Mouse (Mus musculus) kidney, embryonic 14.5 days (tissue): Measurements from ENCODE around the gene Atp8b3. TPM values are rescaled to one million over a fixed set of nuclear protein-coding genes. Genes with fewer than 3 reads are reported as not detected.

Source experiments
- ATAC-seq: fragments of 200-750 bp; cut with Nextera tagmentation; 2 replicates; pipeline ENCODE4 v1.8.0; 2017; ENCODE audit warnings: moderate number of reproducible peaks, mild to moderate bottlenecking, moderate TSS enrichment, moderate library complexity; ENCODE audit not compliant: low FRiP score, low TSS enrichment
- H3K27ac ChIP-seq: fragments of 300-500 bp; sonication (generic); 2 replicates; pipeline ENCODE4 v1.5.1; 2014; ENCODE audit warnings: low read depth, mild to moderate bottlenecking, low read length, moderate library complexity, mixed read lengths
- H3K27me3 ChIP-seq: fragments of 300-500 bp; sonication (generic); 2 replicates; pipeline ENCODE4 v1.6.1; 2014; ENCODE audit warnings: mild to moderate bottlenecking, low read length; ENCODE audit not compliant: control insufficient read depth, insufficient read depth
- H3K36me3 ChIP-seq: fragments of 300-500 bp; sonication (generic); 2 replicates; pipeline ENCODE4 v1.6.1; 2014; ENCODE audit warnings: low read length, mixed read lengths; ENCODE audit not compliant: control insufficient read depth, insufficient read depth
- H3K4me1 ChIP-seq: fragments of 300-500 bp; sonication (generic); 2 replicates; pipeline ENCODE4 v1.6.1; 2014; ENCODE audit warnings: low read length, mixed read lengths; ENCODE audit not compliant: control insufficient read depth, insufficient read depth
- H3K4me2 ChIP-seq: fragments of 300-500 bp; sonication (generic); replicated peaks from 2 replicates; pipeline ENCODE4 v1.6.1; 2014; ENCODE audit warnings: low read depth, mild to moderate bottlenecking, low read length
- H3K4me3 ChIP-seq: fragments of 300-500 bp; sonication (generic); 2 replicates; pipeline ENCODE4 v1.5.1; 2014; ENCODE audit warnings: mild to moderate bottlenecking, low read length
- H3K9ac ChIP-seq: fragments of 300-500 bp; sonication (generic); 2 replicates; pipeline ENCODE4 v1.6.1; 2014; ENCODE audit warnings: low read depth, mild to moderate bottlenecking, low read length, moderate library complexity
- H3K9me3 ChIP-seq: fragments of 300-500 bp; sonication (generic); 2 replicates; pipeline ENCODE4 v1.6.1; 2016; ENCODE audit warnings: low read length; ENCODE audit not compliant: control insufficient read depth
- WGBS: fragments of 180-500 bp; shearing (Covaris S2); extraction: QIAGEN DNeasy Blood & Tissue Kit; methylation state at CpG from one replicate; pipeline ENCODE4 v1.1.7; 2014; 5-methylcytosine and 5-hydroxymethylcytosine counted together
- polyA plus RNA-seq: library from polyadenylated mRNA; unstranded; fragments of >200 nt; fragmentation: Nextera tagmentation; extraction: Ambion mirVana; gene quantifications from 2 replicates; pipeline ENCODE4 v1.2.1, GENCODE M21; 2014

The Atp8b3 gene
- polyA plus RNA-seq, 1 experiment from 2014 or later: 0.22 TPM

- 75% methylated on average over 2 of the region's 2 CpGs for WGBS
- peaks cover 8% of the 10 kb centered on the region for H3K27me3 ChIP-seq
- no peak for ATAC-seq
- H3K9ac ChIP-seq: no peak overlapping the region
- no peak overlapping the region for H3K4me3 ChIP-seq
- H3K36me3 ChIP-seq: no peaks in the 10 kb centered on the region
- H3K9me3 ChIP-seq: peaks cover 11% of the 10 kb centered on the region
- H3K4me1 ChIP-seq: no peaks in the 10 kb centered on the region
- H3K27ac ChIP-seq: no peak overlapping the region
- H3K4me2 ChIP-seq: no peak overlapping the region
Measured at GRCm38 (mm10) chr10:80519287-80519686, 19.6 kb downstream of the Atp8b3 start.

GRCm38 (mm10) chr10:80513739-80514138 is 25.2 kb downstream of the Atp8b3 start:
- H3K4me1 ChIP-seq: no peaks in the 10 kb centered on the region
- peak overlapping the region; percentile 19; the same call in 1 of the 2 replicates for H3K4me3 ChIP-seq
- 8% methylated on average over 19 of the region's 19 CpGs for WGBS
- no peak for ATAC-seq
- H3K9ac ChIP-seq: peak overlapping the region; percentile 28; the same call in 1 of the 2 replicates
- H3K27ac ChIP-seq: no peak overlapping the region
- H3K27me3 ChIP-seq: peaks cover 43% of the 10 kb centered on the region
- H3K4me2 ChIP-seq: peak overlapping the region; percentile 29
- H3K36me3 ChIP-seq: no peaks in the 10 kb centered on the region
- no peaks in the 10 kb centered on the region for H3K9me3 ChIP-seq

- H3K27ac ChIP-seq: no peak overlapping the region
- WGBS: 39% methylated on average over 10 of the region's 10 CpGs
- H3K36me3 ChIP-seq: no peaks in the 10 kb centered on the region
- ATAC-seq: no peak
- H3K27me3 ChIP-seq: peaks cover 59% of the 10 kb centered on the region
- no peak overlapping the region for H3K9ac ChIP-seq
- no peaks in the 10 kb centered on the region for H3K9me3 ChIP-seq
- H3K4me2 ChIP-seq: no peak overlapping the region
- no peaks in the 10 kb centered on the region for H3K4me1 ChIP-seq
- H3K4me3 ChIP-seq: no peak overlapping the region
Measured at GRCm38 (mm10) chr10:80510273-80510660, 28.7 kb downstream of the Atp8b3 start.

GRCm38 (mm10) chr10:80509412-80510272 is 29.3 kb downstream of the Atp8b3 start:
- no peaks in the 10 kb centered on the region for H3K36me3 ChIP-seq
- H3K9me3 ChIP-seq: no peaks in the 10 kb centered on the region
- ATAC-seq: peak; percentile 64; the same call in 1 of the 2 replicates
- H3K27me3 ChIP-seq: peaks cover 61% of the 10 kb centered on the region
- H3K27ac ChIP-seq: no peak overlapping the region
- H3K4me1 ChIP-seq: no peaks in the 10 kb centered on the region
- peak overlapping the region; percentile 20; the same call in 1 of the 2 replicates for H3K4me3 ChIP-seq
- peak overlapping the region; percentile 51 for H3K4me2 ChIP-seq
- peak overlapping the region; percentile 24; the same call in 1 of the 2 replicates for H3K9ac ChIP-seq
- 7% methylated on average over 20 of the region's 20 CpGs for WGBS

- no peak overlapping the region for H3K9ac ChIP-seq
- 0% methylated on average over 11 of the region's 11 CpGs for WGBS
- no peak for ATAC-seq
- H3K9me3 ChIP-seq: no peaks in the 10 kb centered on the region
- no peaks in the 10 kb centered on the region for H3K36me3 ChIP-seq
- H3K27ac ChIP-seq: no peak overlapping the region
- no peaks in the 10 kb centered on the region for H3K4me1 ChIP-seq
- H3K4me2 ChIP-seq: no peak overlapping the region
- peaks cover 63% of the 10 kb centered on the region for H3K27me3 ChIP-seq
- no peak overlapping the region for H3K4me3 ChIP-seq
Measured at GRCm38 (mm10) chr10:80506222-80506621, 32.7 kb downstream of the Atp8b3 start.

- no peak overlapping the region for H3K4me3 ChIP-seq
- H3K27me3 ChIP-seq: peaks cover 69% of the 10 kb centered on the region
- no peak overlapping the region for H3K27ac ChIP-seq
- H3K36me3 ChIP-seq: no peaks in the 10 kb centered on the region
- no peak overlapping the region for H3K4me2 ChIP-seq
- no peak overlapping the region for H3K9ac ChIP-seq
- H3K9me3 ChIP-seq: no peaks in the 10 kb centered on the region
- WGBS: 0% methylated on average over 9 of the region's 9 CpGs
- no peak for ATAC-seq
- H3K4me1 ChIP-seq: no peaks in the 10 kb centered on the region
Measured at GRCm38 (mm10) chr10:80504724-80505123, 34.2 kb downstream of the Atp8b3 start.

GRCm38 (mm10) chr10:80503599-80504220 is 35.2 kb downstream of the Atp8b3 start:
- Histone ChIP-seq H3K4me1 (no peaks in the 10 kb centered on the region), H3K36me3 (no peaks in the 10 kb centered on the region), H3K27ac (no peak overlapping the region), H3K27me3 (peaks cover 76% of the 10 kb centered on the region), H3K9me3 (no peaks in the 10 kb centered on the region), H3K4me3 (no peak overlapping the region), H3K4me2 (no peak overlapping the region), H3K9ac (no peak overlapping the region)
- ATAC-seq: no peak
- 2% methylated on average over 27 of the region's 27 CpGs for WGBS

GRCm38 (mm10) chr10:80502819-80503314 is 36.1 kb downstream of the Atp8b3 start:
- no peak for ATAC-seq
- Histone ChIP-seq H3K4me2 (no peak overlapping the region), H3K4me1 (no peaks in the 10 kb centered on the region), H3K9ac (no peak overlapping the region), H3K27ac (no peak overlapping the region), H3K27me3 (peaks cover 82% of the 10 kb centered on the region), H3K9me3 (no peaks in the 10 kb centered on the region), H3K36me3 (no peaks in the 10 kb centered on the region), H3K4me3 (no peak overlapping the region; the same call in 1 of the 2 replicates)
- 1% methylated on average over 22 of the region's 22 CpGs for WGBS

- Histone ChIP-seq H3K4me2 (no peak overlapping the region), H3K9ac (no peak overlapping the region), H3K27ac (no peak overlapping the region), H3K36me3 (no peaks in the 10 kb centered on the region), H3K27me3 (peaks cover 84% of the 10 kb centered on the region), H3K9me3 (no peaks in the 10 kb centered on the region), H3K4me3 (no peak overlapping the region; the same call in 1 of the 2 replicates), H3K4me1 (no peaks in the 10 kb centered on the region)
- ATAC-seq: no peak
- WGBS: 1% methylated on average over 7 of the region's 7 CpGs
Measured at GRCm38 (mm10) chr10:80502291-80502690, 36.6 kb downstream of the Atp8b3 start.
